Mouse (Mus musculus) MEL (cell line): ENCODE results near the gene Arnt. TPM values are rescaled to one million over a fixed set of nuclear protein-coding genes. Genes with fewer than 3 reads are reported as not detected.
A peak's percentile ranks its signal among the peaks of the same experiment; 100 is the strongest.

Experiments used
- DNase-seq: peaks from one replicate; pipeline ENCODE4 v3.0.0; 2011; ENCODE audit warnings: low read depth, low spot score
- H3K27ac ChIP-seq: 2 replicates; pipeline ENCODE4 v1.5.1; 2012; ENCODE audit warnings: low read depth, mild to moderate bottlenecking, control low read depth, low read length, moderate library complexity; ENCODE audit not compliant: control insufficient read depth
- H3K27me3 ChIP-seq, 2 experiments: fragments of 150-350 bp in 1 of 2; sonication (generic) in 1 of 2; 2 replicates each; pipeline ENCODE4 v1.6.1; 2012; ENCODE audit warnings: low read length in 2 of 2, mild to moderate bottlenecking in 2 of 2, improper control_type of control experiment in 1 of 2, moderate library complexity in 1 of 2; ENCODE audit not compliant: insufficient read depth in 2 of 2, control insufficient read depth in 1 of 2
- H3K36me3 ChIP-seq, 2 experiments: 2 replicates each; pipeline ENCODE4 v1.6.1; 2012 to 2014; ENCODE audit warnings: low read length in 2 of 2, improper control_type of control experiment in 1 of 2, inconsistent platforms in 1 of 2, mild to moderate bottlenecking in 1 of 2; ENCODE audit not compliant: insufficient read depth in 2 of 2, control insufficient read depth in 1 of 2
- H3K4me1 ChIP-seq, 2 experiments: fragments of 150-350 bp in 1 of 2; sonication (generic) in 1 of 2; 2 replicates each; pipeline ENCODE4 v1.6.1; 2012; ENCODE audit warnings: low read length in 2 of 2, improper control_type of control experiment in 1 of 2, mild to moderate bottlenecking in 1 of 2; ENCODE audit not compliant: insufficient read depth in 2 of 2, control insufficient read depth in 1 of 2
- H3K4me3 ChIP-seq, 2 experiments: fragments of 150-350 bp in 1 of 2; sonication (generic) in 1 of 2; 2 replicates each; pipeline ENCODE4 v1.5.1; 2012; ENCODE audit warnings: low read depth in 2 of 2, low read length in 2 of 2, mild to moderate bottlenecking in 2 of 2, moderate library complexity in 2 of 2, control low read depth in 1 of 2, improper control_type of control experiment in 1 of 2; ENCODE audit not compliant: control insufficient read depth in 1 of 2, insufficient read depth in 1 of 2
- H3K79me2 ChIP-seq: 2 replicates; pipeline ENCODE4 v1.6.1; 2012; ENCODE audit warnings: mild to moderate bottlenecking, low read length, moderate library complexity; ENCODE audit not compliant: control insufficient read depth, poor library complexity, insufficient read depth
- H3K9ac ChIP-seq: 2 replicates; pipeline ENCODE4 v1.6.1; 2012; ENCODE audit warnings: low read depth, mild to moderate bottlenecking, control low read depth, low read length, moderate library complexity; ENCODE audit not compliant: control insufficient read depth, poor library complexity, severe bottlenecking
- H3K9me3 ChIP-seq: fragments of 150-350 bp; sonication (generic); replicated peaks from 2 replicates; pipeline ENCODE4 v1.6.1; 2012; ENCODE audit warnings: mild to moderate bottlenecking, low read length, improper control_type of control experiment, moderate library complexity; ENCODE audit not compliant: insufficient read depth
- CTCF ChIP-seq, 3 experiments: IDR thresholded peaks in 2 of 3; conservative IDR thresholded peaks in 1 of 3; 2 replicates each; pipeline ENCODE4 v1.5.1; 2011 to 2012; ENCODE audit warnings: low read length in 3 of 3, low read depth in 2 of 3, mild to moderate bottlenecking in 2 of 3, improper control_type of control experiment in 1 of 3, inconsistent platforms in 1 of 3, mixed read lengths in 1 of 3, moderate library complexity in 1 of 3; ENCODE audit not compliant: control insufficient read depth in 1 of 3, insufficient read depth in 1 of 3, poor library complexity in 1 of 3, severe bottlenecking in 1 of 3
- GATA1 ChIP-seq: IDR thresholded peaks from 2 replicates; pipeline ENCODE4 v1.6.1; 2011; ENCODE audit warnings: low read depth, low read length, improper control_type of control experiment
- MEF2A ChIP-seq: IDR thresholded peaks from 2 replicates; pipeline ENCODE4 v1.6.1; 2014; ENCODE audit warnings: low read depth, mild to moderate bottlenecking, inconsistent platforms, low read length, improper control_type of control experiment; ENCODE audit not compliant: poor library complexity, insufficient replicate concordance, severe bottlenecking; ENCODE audit errors: extremely low read depth
- NRF1 ChIP-seq: IDR thresholded peaks from 2 replicates; pipeline ENCODE4 v1.6.1; 2014; ENCODE audit warnings: low read depth, mild to moderate bottlenecking, inconsistent platforms, low read length, improper control_type of control experiment, moderate library complexity; ENCODE audit not compliant: poor library complexity, insufficient read depth, severe bottlenecking
- RAD21 ChIP-seq: IDR thresholded peaks from 2 replicates; pipeline ENCODE4 v1.6.1; 2011; ENCODE audit warnings: mild to moderate bottlenecking, low read depth, low read length, improper control_type of control experiment
- SMC3 ChIP-seq: IDR thresholded peaks from 2 replicates; pipeline ENCODE4 v1.6.1; 2011; ENCODE audit warnings: low read depth, low read length, improper control_type of control experiment
- TAL1 ChIP-seq: IDR thresholded peaks from 2 replicates; pipeline ENCODE4 v1.6.1; 2012; ENCODE audit warnings: mild to moderate bottlenecking, inconsistent platforms, low read length, moderate library complexity, mixed read lengths
- ZC3H11A ChIP-seq: IDR thresholded peaks from 2 replicates; pipeline ENCODE4 v1.6.1; 2012; ENCODE audit warnings: low read depth, mild to moderate bottlenecking, inconsistent platforms, low read length, improper control_type of control experiment
- ZKSCAN1 ChIP-seq: IDR thresholded peaks from 2 replicates; pipeline ENCODE4 v1.6.1; 2012; ENCODE audit warnings: low read depth, mild to moderate bottlenecking, inconsistent platforms, low read length, improper control_type of control experiment, moderate library complexity
- polyA plus RNA-seq, 2 experiments: library from polyadenylated mRNA; stranded (reverse) in 1 of 2; unstranded in 1 of 2; fragments of >175 nt in 1 of 2; fragments of >200 nt in 1 of 2; gene quantifications; 2 replicates each; pipeline versions ENCODE4 v1.2.1 to v1.2.4; 2012; ENCODE audit warnings: low replicate concordance in 2 of 2, low read depth in 1 of 2; ENCODE audit not compliant: insufficient read length in 2 of 2, insufficient read depth in 1 of 2, missing spikeins in 1 of 2
- total RNA-seq: library from RNA; depleted of rRNA; stranded (reverse); fragments of 300-350 nt; gene quantifications from 2 replicates; pipeline ENCODE4 v1.2.3, GENCODE M21; 2012

Arnt gene
- total and polyA plus RNA-seq, 3 experiments, result 16.4 to 90.7 (median 62.4) TPM

DNA sequence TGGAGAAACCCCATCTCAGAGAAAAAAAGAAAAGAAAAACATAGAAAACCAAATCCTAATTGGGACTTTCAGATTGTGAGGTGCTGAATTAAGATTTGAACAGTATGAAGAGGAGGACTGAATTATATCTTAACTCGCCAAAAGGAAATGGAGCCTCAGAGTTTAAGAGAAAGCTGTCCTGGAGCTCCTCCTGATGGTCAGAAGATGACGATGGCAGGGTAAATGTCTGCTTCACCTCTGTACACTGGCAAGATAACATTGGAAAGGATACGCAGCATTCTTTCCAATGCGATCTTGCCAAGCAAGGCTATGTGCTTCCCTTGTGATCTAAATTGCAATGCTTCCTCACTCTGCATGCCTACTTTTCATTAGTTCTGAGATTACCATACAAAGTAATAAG is 39.8 kb upstream of the Arnt start:
- peak; percentile 69 for DNase-seq
- Histone ChIP-seq H3K9ac (no peak overlapping the region), H3K27ac (no peak overlapping the region), H3K27me3 (no peaks in the 10 kb centered on the region), H3K4me1 (no peaks in the 10 kb centered on the region), H3K79me2 (no peaks in the 10 kb centered on the region), H3K9me3 (no peaks in the 10 kb centered on the region), H3K4me3 (no peak overlapping the region), H3K36me3 (no peaks in the 10 kb centered on the region)
- TF ChIP-seq ZC3H11A, result peak; percentile 50
- TF ChIP-seq TAL1, result no peak
- TF ChIP-seq RAD21, result peak; percentile 75
- TF ChIP-seq GATA1, result 0 out of 2 replicates have a peak, but pooled peaks have one; percentile 10
- peak; percentile 42 to 66 (median 59) for TF ChIP-seq CTCF (IDR thresholded peaks at IDR 0.05 in 2 of 3, conservative IDR thresholded peaks at IDR 0.05 in 1 of 3; ENCODE audit: control insufficient read depth in 1 of 3, insufficient read depth in 1 of 3, low read depth in 2 of 3, low read length in 3 of 3, poor library complexity in 1 of 3, severe bottlenecking in 1 of 3)
- peak; percentile 69 for TF ChIP-seq SMC3

DNA sequence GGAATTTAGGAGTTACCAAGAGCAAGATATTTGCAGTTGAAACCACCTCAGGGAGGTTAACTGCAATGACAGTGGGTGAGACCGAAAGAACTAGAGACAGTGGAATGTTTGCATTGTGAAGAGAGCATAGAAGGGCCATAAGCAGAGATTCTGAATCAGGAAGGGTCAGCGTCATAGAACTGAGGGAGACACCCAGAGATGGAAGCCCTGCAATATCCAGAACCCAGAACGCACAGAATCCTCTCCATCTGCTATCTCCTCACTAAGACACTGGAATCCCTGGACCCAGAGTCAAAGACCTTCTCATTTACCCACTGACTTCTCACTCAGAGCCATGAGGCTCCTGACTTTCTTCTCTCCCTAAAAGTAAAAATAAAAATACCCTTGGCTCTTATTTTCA is 31.4 kb upstream of the Arnt start, which contains the start of gene 4930558C23Rik:
4930558C23Rik (minus strand) TSS at position 101 of the 400 bp plus-strand sequence.
- Histone ChIP-seq H3K79me2 (no peaks in the 10 kb centered on the region), H3K27me3 (no peaks in the 10 kb centered on the region), H3K36me3 (peaks cover 0 to 3% of the 10 kb centered on the region in 2 experiments; a peak in 2 of 4 replicates), H3K9me3 (no peaks in the 10 kb centered on the region), H3K4me3 (no peak within 1 kb of the TSS), H3K27ac (no peak within 1 kb of the TSS), H3K9ac (no peak within 1 kb of the TSS), H3K4me1 (0 out of 4 replicates have a peak, but pooled peaks cover 0 to 2% of the 10 kb centered on the region in 2 experiments)
- no peak for DNase-seq
- no peak for TF ChIP-seq MEF2A

DNA sequence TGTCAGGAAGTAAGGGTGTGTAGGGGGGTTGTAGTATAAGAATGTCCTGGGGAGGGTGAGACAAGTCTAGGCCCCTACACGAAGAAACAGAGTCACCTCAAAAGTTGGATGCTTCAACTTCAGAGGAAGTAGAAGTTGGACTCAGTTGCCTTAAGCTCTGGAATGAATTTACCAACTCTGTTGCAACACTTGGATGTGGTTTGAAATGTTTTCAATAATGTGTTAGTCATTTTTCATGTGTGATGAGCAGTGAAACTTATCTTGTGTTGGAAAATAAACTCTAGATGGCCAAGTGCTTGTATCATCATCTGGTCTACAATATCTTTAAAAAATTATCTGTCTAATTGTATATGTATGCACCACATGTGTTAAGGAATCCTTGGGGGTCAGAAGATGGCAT is 26.5 kb upstream of the Arnt start:
- H3K9me3 ChIP-seq, result no peaks in the 10 kb centered on the region
- no peak overlapping the region for H3K9ac ChIP-seq
- no peak overlapping the region for H3K4me3 ChIP-seq
- peaks cover 0 to 11% of the 10 kb centered on the region in 2 experiments; a peak in 2 of 4 replicates for H3K4me1 ChIP-seq
- no peak overlapping the region for H3K27ac ChIP-seq
- H3K36me3 ChIP-seq, result peaks cover 0 to 4% of the 10 kb centered on the region in 2 experiments; a peak in 2 of 4 replicates
- no peaks in the 10 kb centered on the region for H3K27me3 ChIP-seq
- DNase-seq, result no peak
- no peaks in the 10 kb centered on the region for H3K79me2 ChIP-seq
- TF ChIP-seq ZKSCAN1 (no peak), NRF1 (no peak)
- TF ChIP-seq, all 39 proteins: peak for 0
